Mouse (Mus musculus) cerebral cortex, adult 2 months (tissue): ENCODE results near the gene H2-Q4.

Experiments
- WGBS: fragments of 180-500 bp; shearing (Covaris S2); methylation state at CpG from one replicate; pipeline ENCODE4 v1.1.7; 2018; 5-methylcytosine and 5-hydroxymethylcytosine counted together

Gene H2-Q4

GRCm38 (mm10) chr17:35421331-35421730, 41.9 kb downstream of the H2-Q4 start:
- WGBS = 94% methylated on average over 4 of the region's 4 CpGs

GRCm38 (mm10) chr17:35422360-35422759, 42.9 kb downstream of the H2-Q4 start:
- 91% methylated on average over 5 of the region's 5 CpGs for WGBS

GRCm38 (mm10) chr17:35423131-35423810, 43.9 kb downstream of the H2-Q4 start:
- 87% methylated on average over 3 of the region's 3 CpGs for WGBS

- WGBS = 93% methylated on average over 3 of the region's 3 CpGs
Observed at GRCm38 (mm10) chr17:35424106-35424505, 44.7 kb downstream of the H2-Q4 start.

GRCm38 (mm10) chr17:35424624-35425416, 45.4 kb downstream of the H2-Q4 start, which contains the start of gene H2-Q6:
H2-Q6 (plus strand) TSS chr17:35424850.
- WGBS = 2% methylated on average over 57 of the region's 66 CpGs

GRCm38 (mm10) chr17:35425474-35425873, 46.1 kb downstream of the H2-Q4 start:
- WGBS = 29% methylated on average over 28 of the region's 28 CpGs

- WGBS = 92% methylated on average over 6 of the region's 6 CpGs
Observed at GRCm38 (mm10) chr17:35428883-35429282, 49.5 kb downstream of the H2-Q4 start.

- WGBS = 90% methylated on average over 6 of the region's 6 CpGs
Observed at GRCm38 (mm10) chr17:35430671-35431070, 51.3 kb downstream of the H2-Q4 start.

GRCm38 (mm10) chr17:35432167-35432566, 52.8 kb downstream of the H2-Q4 start:
- 90% methylated on average over 3 of the region's 3 CpGs for WGBS

- WGBS = 9% methylated on average over 8 of the region's 8 CpGs
Observed at GRCm38 (mm10) chr17:35434836-35435235, 55.4 kb downstream of the H2-Q4 start.
